Mouse (Mus musculus) MEL-GATA-1-ER (cell line): Measurements from ENCODE around the gene Camk2b.
"Not testable (repeated sequence)": the region's sequence is repeated elsewhere in the genome, so short reads cannot be mapped to it uniquely, and the experiment has no call there.

Experiments
- DNase-seq: peaks from one replicate; pipeline ENCODE4 v3.0.0-alpha.2; 2012; ENCODE audit warnings: low read depth; ENCODE audit errors: extremely low read depth

The Camk2b gene

DNA sequence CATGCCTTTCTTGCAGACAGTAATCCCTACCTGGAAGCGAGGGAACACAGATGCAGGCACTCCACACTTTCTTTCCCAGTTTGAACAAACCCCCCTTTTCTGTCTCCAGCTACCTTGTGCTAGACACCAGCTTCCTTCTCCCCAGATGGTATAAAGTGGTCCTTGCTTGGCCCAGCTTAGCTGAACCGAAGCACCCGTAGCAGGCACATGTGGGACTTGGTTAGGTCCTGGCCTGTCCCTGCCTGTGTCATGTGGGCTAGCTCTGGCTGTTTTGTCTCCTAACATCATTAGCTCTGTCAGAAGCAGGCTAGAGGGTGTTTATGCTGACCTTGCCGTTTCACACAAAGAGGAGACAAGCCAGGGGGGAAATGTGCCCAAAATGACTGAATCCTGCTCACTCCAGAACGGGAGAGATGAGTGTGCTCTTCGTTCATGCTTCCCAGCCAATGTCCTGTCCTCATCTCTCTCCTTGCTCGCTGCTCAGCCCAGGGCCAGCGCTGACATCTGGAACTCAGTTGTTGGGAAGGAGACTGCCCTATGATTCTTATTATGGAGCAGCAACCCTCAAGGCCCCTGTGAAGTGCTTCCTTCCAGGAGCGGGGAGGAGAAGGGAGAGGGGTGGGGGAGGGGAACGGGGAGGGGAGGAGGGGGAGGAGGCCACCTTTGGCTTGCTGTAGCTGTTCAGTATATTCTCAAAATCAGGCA lies 117.5 kb downstream of the Camk2b start:
- DNase-seq, result no peak

DNA sequence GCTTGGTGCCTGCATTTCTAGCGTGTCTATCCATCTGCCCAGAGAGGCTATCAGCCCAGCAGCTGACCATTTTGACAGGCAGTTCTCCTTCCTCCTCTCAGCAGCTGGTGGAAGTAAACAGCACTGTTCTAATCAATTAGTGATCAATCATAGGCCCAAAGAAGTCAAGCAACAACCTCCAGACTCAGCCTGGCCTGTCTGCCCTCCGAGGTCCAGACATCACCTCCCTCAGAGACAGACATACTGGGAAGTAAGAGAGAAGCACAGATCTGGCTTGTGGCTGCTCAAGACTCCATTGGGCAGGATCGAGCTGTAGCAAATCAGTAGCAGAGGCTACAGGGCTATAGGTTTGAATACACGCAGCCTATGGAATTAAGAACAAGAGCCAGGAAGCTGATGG lies 118.4 kb downstream of the Camk2b start:
- DNase-seq, result no peak

DNA sequence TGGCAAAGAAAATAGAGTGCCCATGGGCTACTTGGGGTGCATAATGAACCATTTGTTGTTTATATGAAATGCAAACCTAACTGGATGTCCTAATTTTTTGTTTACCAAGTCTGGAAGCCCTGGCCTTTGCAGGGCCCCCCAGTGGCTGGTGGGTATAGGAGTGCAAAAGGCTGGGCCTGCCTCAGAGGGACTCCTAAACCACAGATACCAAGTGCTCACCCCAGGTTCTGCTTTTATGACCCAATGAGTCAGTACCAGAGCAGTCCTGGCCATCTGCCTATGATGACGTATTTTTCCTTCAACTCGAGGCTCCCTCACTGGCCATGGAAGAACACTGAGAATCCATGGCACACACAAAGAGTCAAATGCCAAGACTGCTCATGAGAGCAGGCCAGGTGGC lies 121.1 kb downstream of the Camk2b start:
- DNase-seq, result no peak

DNA sequence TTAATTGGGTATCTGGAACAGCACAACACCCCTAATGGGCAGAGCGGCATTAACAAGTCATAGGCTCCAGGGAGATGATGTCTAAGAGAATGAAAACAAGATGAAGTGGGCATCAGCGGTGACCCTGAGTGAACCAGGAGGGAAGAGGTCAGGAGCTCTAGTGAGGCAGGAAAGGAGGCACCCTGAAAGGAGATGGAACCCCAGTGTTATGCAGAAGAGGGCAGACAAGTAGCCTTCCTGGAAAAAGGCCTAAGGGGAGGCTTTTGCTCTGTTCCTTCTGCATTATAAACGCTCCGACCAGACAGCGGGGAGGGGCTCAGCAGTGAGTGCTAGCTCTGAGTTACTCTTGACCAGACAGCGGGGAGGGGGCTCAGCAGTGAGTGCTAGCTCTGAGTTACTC lies 123.2 kb downstream of the Camk2b start:
- no peak for DNase-seq

DNA sequence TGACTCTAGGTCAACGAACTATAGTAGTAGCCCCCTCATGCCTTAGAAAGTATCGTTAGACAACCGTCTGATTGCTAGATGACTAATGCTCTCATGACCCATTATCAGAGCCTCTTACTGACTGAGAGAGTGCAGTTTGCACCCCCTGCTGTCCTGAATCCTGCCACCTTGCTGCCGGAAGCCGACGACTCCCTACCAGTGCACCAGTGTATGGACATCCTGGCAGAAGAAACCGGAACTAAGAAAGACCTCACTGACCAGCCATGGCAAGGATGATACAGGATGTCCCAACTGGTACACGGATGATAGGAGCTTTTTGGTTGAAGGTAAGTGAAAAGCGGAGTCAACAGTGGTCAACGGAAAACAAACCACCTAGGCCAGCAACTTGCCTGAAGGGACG lies 131.6 kb downstream of the Camk2b start:
- not testable (repeated sequence) for DNase-seq

DNA sequence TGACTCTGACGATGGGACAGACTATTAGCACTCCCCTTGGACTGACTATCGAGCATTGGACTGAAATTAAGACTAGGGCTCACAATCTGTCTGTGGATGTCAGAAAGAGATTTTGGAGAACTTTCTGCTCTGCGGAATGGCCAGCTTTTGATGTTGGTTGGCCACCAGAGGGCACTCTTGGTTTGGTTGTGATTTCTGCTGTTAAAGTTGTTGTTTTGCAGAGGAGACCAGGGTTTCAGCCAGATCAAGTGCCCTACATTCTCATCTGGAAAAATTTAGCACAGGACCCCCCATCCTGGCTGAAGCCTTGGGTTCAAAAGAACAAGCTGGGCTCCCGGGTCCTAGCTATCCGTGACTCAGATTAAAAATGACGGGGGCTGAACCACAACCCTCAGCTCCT lies 134.2 kb downstream of the Camk2b start:
- not testable (repeated sequence) for DNase-seq

DNA sequence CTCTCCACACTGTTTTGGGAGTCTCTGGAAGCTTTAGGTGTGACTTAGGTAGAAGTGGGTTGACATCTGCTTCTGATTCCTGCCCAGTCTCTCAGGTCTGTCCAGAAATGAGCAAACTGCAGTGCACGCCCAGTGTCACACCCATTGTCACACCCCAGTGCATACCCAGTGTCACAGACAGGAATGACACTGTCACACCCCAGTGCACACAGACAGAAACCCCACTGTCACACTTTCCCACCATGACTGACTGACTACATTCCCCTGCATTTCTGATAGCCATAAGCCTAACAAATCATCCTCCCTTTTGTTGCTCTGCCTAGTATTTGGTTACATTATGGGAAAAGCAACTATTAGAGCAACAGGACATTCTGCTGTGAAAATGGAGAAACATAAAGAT lies 135.6 kb downstream of the Camk2b start:
- DNase-seq, result no peak

DNA sequence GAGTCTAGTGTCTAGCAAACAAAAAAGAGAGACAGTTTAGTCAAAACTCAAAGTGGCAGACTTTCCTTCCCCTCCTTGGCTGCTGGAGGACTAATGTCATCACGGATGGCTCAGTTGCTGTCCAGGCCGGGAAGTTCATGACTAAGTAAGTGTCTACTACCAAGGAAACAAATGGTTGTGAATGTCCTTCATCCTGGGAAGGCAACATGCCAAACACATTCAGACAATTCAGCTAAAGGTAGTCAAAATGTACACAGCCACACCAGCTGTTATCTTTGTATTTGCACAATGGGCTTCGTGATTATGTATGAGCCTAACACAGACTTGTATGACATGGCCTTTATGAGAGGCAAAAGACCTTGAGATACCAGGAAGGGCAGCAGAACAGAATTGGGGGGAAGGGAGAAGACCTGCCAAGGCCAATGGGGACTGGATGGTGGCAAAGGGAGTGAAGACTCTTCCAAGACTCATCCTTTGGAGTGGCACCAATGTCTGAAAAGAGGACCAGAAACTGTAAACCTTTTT lies 139.4 kb downstream of the Camk2b start:
- no peak for DNase-seq

DNA sequence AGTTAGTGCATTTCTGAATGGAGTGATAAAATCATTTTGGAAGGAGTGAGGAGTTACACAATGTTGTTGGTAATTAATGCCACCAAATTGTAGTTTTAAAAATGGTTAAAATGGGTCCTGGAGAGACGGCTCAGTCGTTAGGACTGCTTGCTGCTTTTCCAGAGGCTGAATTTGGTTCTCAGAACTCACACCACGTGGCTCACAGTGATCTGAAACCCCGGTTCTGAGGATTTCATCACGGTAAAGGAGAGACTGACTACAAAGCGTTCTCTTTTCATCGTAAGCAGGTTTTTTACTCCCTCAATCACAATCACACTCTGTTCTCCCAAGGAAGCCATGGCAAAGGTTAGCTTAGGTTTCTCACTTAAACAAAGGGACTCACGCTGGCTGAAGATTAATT lies 141.5 kb downstream of the Camk2b start:
- no peak for DNase-seq

DNA sequence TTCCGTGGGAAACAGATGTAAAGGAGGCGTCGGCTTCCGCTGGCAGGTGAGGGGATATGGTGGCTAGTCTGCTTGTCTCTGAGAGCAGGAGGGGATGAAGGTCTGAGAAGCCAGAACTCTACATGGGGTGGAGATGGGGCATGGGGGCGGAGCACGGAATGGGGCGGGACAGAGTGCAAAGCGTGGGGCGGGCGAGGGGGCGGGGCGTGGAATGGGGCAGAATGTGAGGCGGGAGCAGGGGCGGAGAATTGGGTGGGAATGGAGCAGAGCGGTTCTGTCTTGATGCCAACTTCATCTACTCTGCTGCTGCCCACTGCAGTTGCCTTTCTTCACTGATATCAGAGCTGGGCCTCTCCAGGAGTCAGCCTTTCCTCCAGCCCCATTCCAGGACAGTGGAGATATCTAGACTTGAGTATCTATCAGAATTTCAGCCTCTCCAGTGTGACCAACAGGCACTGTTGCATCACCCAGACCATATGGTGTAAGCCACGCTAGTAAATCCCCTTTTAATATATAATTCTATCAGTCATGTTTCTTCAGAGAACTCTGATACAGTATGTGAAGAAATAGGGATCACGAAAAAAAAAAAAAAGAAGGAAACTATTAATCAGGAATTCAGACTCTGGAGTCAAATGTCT lies 145.7 kb downstream of the Camk2b start:
- DNase-seq, result no peak
